Mouse (Mus musculus): ENCODE measurements around the gene Ifi27l2b. TPM values are rescaled to one million over a fixed set of nuclear protein-coding genes. Genes with fewer than 3 reads are reported as not detected.
"Not testable (repeated sequence)": the region's sequence is repeated elsewhere in the genome, so short reads cannot be mapped to it uniquely, and the experiment has no call there.

Ifi27l2b gene
- polyA plus RNA-seq, 1 experiment from 2014 or later, result not detected

- Histone ChIP-seq H3K27ac (ENCODE audit: low read depth, low read length) (no peak overlapping the region), H3K9ac (ENCODE audit: low read depth, low read length) (no peak overlapping the region), H3K9me3 (ENCODE audit: control insufficient read depth, low read length) (no peaks in the 10 kb centered on the region), H3K4me3 (ENCODE audit: low read depth, low read length) (no peak overlapping the region), H3K4me1 (replicated peaks; ENCODE audit: control insufficient read depth, insufficient read depth, low read length) (no peaks in the 10 kb centered on the region), H3K4me2 (no peak overlapping the region), H3K36me3 (ENCODE audit: control insufficient read depth, insufficient read depth, low read length) (no peaks in the 10 kb centered on the region), H3K27me3 (replicated peaks; ENCODE audit: control insufficient read depth, insufficient read depth, low read length) (no peaks in the 10 kb centered on the region)
- DNase-seq (ENCODE audit: low spot score), result no peak
- WGBS, result 50% methylated on average over 4 of the region's 4 CpGs
- no peak for ATAC-seq (replicated peaks; ENCODE audit: low FRiP score)
These were observed 30.3 kb upstream of the Ifi27l2b start for GRCm38 (mm10) chr12:103487276-103487675.

GRCm38 (mm10) chr12:103486726-103487125 lies 29.7 kb upstream of the Ifi27l2b start:
- ATAC-seq (replicated peaks; ENCODE audit: low FRiP score) (no peak), DNase-seq (ENCODE audit: low spot score) (no peak)
- Histone ChIP-seq H3K9ac (ENCODE audit: low read depth, low read length) (no peak overlapping the region), H3K4me1 (replicated peaks; ENCODE audit: control insufficient read depth, insufficient read depth, low read length) (no peaks in the 10 kb centered on the region), H3K4me2 (no peak overlapping the region), H3K4me3 (ENCODE audit: low read depth, low read length) (no peak overlapping the region), H3K9me3 (ENCODE audit: control insufficient read depth, low read length) (no peaks in the 10 kb centered on the region), H3K27ac (ENCODE audit: low read depth, low read length) (no peak overlapping the region), H3K36me3 (ENCODE audit: control insufficient read depth, insufficient read depth, low read length) (no peaks in the 10 kb centered on the region), H3K27me3 (replicated peaks; ENCODE audit: control insufficient read depth, insufficient read depth, low read length) (no peaks in the 10 kb centered on the region)
- 68% methylated on average over 1 of the region's 1 CpGs for WGBS

GRCm38 (mm10) chr12:103484200-103484972 lies 27.4 kb upstream of the Ifi27l2b start:
- H3K4me2 ChIP-seq; H3K27me3 ChIP-seq (replicated peaks; ENCODE audit: control insufficient read depth, insufficient read depth, low read length); H3K4me1 ChIP-seq (replicated peaks; ENCODE audit: control insufficient read depth, insufficient read depth, low read length); H3K27ac ChIP-seq (ENCODE audit: low read depth, low read length); H3K9me3 ChIP-seq (ENCODE audit: control insufficient read depth, low read length); H3K36me3 ChIP-seq (ENCODE audit: control insufficient read depth, insufficient read depth, low read length); DNase-seq (ENCODE audit: low spot score); H3K9ac ChIP-seq (ENCODE audit: low read depth, low read length); H3K4me3 ChIP-seq (ENCODE audit: low read depth, low read length); ATAC-seq (replicated peaks; ENCODE audit: low FRiP score): not testable (repeated sequence)
- 66% methylated on average over 9 of the region's 9 CpGs for WGBS

GRCm38 (mm10) chr12:103482781-103483180 lies 25.8 kb upstream of the Ifi27l2b start:
- Histone ChIP-seq H3K36me3 (ENCODE audit: control insufficient read depth, insufficient read depth, low read length) (no peaks in the 10 kb centered on the region), H3K4me1 (replicated peaks; ENCODE audit: control insufficient read depth, insufficient read depth, low read length) (no peaks in the 10 kb centered on the region), H3K4me3 (ENCODE audit: low read depth, low read length) (no peak overlapping the region), H3K9me3 (ENCODE audit: control insufficient read depth, low read length) (no peaks in the 10 kb centered on the region), H3K9ac (ENCODE audit: low read depth, low read length) (no peak overlapping the region), H3K27ac (ENCODE audit: low read depth, low read length) (no peak overlapping the region), H3K27me3 (replicated peaks; ENCODE audit: control insufficient read depth, insufficient read depth, low read length) (no peaks in the 10 kb centered on the region), H3K4me2 (no peak overlapping the region)
- no peak for ATAC-seq (replicated peaks; ENCODE audit: low FRiP score)
- no peak for DNase-seq (ENCODE audit: low spot score)
- WGBS, result 55% methylated on average over 2 of the region's 2 CpGs

- H3K9me3 ChIP-seq (ENCODE audit: control insufficient read depth, low read length), result no peaks in the 10 kb centered on the region
- DNase-seq (ENCODE audit: low spot score), result no peak
- ATAC-seq (replicated peaks; ENCODE audit: low FRiP score), result no peak
- no peak overlapping the region for H3K4me3 ChIP-seq (ENCODE audit: low read depth, low read length)
- H3K4me1 ChIP-seq (replicated peaks; ENCODE audit: control insufficient read depth, insufficient read depth, low read length), result no peaks in the 10 kb centered on the region
- no peaks in the 10 kb centered on the region for H3K27me3 ChIP-seq (replicated peaks; ENCODE audit: control insufficient read depth, insufficient read depth, low read length)
- H3K27ac ChIP-seq (ENCODE audit: low read depth, low read length), result no peak overlapping the region
- H3K36me3 ChIP-seq (ENCODE audit: control insufficient read depth, insufficient read depth, low read length), result no peaks in the 10 kb centered on the region
- 72% methylated on average over 5 of the region's 5 CpGs for WGBS
- H3K9ac ChIP-seq (ENCODE audit: low read depth, low read length), result no peak overlapping the region
- no peak overlapping the region for H3K4me2 ChIP-seq
These were observed 24.6 kb upstream of the Ifi27l2b start for GRCm38 (mm10) chr12:103481671-103482070.

- Histone ChIP-seq H3K36me3 (ENCODE audit: control insufficient read depth, insufficient read depth, low read length) (no peaks in the 10 kb centered on the region), H3K9me3 (ENCODE audit: control insufficient read depth, low read length) (no peaks in the 10 kb centered on the region), H3K4me3 (ENCODE audit: low read depth, low read length) (no peak overlapping the region), H3K4me2 (no peak overlapping the region), H3K27ac (ENCODE audit: low read depth, low read length) (no peak overlapping the region), H3K27me3 (replicated peaks; ENCODE audit: control insufficient read depth, insufficient read depth, low read length) (no peaks in the 10 kb centered on the region), H3K9ac (ENCODE audit: low read depth, low read length) (no peak overlapping the region), H3K4me1 (replicated peaks; ENCODE audit: control insufficient read depth, insufficient read depth, low read length) (no peaks in the 10 kb centered on the region)
- 65% methylated on average over 7 of the region's 7 CpGs for WGBS
- DNase-seq (ENCODE audit: low spot score) (no peak), ATAC-seq (replicated peaks; ENCODE audit: low FRiP score) (no peak)
These were observed 20.5 kb upstream of the Ifi27l2b start for GRCm38 (mm10) chr12:103477461-103478015.

- H3K4me1 ChIP-seq (replicated peaks; ENCODE audit: control insufficient read depth, insufficient read depth, low read length), result no peaks in the 10 kb centered on the region
- no peaks in the 10 kb centered on the region for H3K9me3 ChIP-seq (ENCODE audit: control insufficient read depth, low read length)
- no peaks in the 10 kb centered on the region for H3K36me3 ChIP-seq (ENCODE audit: control insufficient read depth, insufficient read depth, low read length)
- no peaks in the 10 kb centered on the region for H3K27me3 ChIP-seq (replicated peaks; ENCODE audit: control insufficient read depth, insufficient read depth, low read length)
- no peak for DNase-seq (ENCODE audit: low spot score)
- H3K4me3 ChIP-seq (ENCODE audit: low read depth, low read length), result no peak overlapping the region
- H3K4me2 ChIP-seq, result no peak overlapping the region
- no peak overlapping the region for H3K27ac ChIP-seq (ENCODE audit: low read depth, low read length)
- no peak for ATAC-seq (replicated peaks; ENCODE audit: low FRiP score)
- no peak overlapping the region for H3K9ac ChIP-seq (ENCODE audit: low read depth, low read length)
- 66% methylated on average over 1 of the region's 1 CpGs for WGBS
These were observed 19.9 kb upstream of the Ifi27l2b start for GRCm38 (mm10) chr12:103476779-103477389.

- no peak overlapping the region for H3K4me3 ChIP-seq (ENCODE audit: low read depth, low read length)
- no peak overlapping the region for H3K4me2 ChIP-seq
- DNase-seq (ENCODE audit: low spot score) (no peak), ATAC-seq (replicated peaks; ENCODE audit: low FRiP score) (no peak)
- 35% methylated on average over 2 of the region's 2 CpGs for WGBS
- H3K27me3 ChIP-seq (replicated peaks; ENCODE audit: control insufficient read depth, insufficient read depth, low read length), result no peaks in the 10 kb centered on the region
- H3K9ac ChIP-seq (ENCODE audit: low read depth, low read length), result no peak overlapping the region
- no peaks in the 10 kb centered on the region for H3K4me1 ChIP-seq (replicated peaks; ENCODE audit: control insufficient read depth, insufficient read depth, low read length)
- no peaks in the 10 kb centered on the region for H3K9me3 ChIP-seq (ENCODE audit: control insufficient read depth, low read length)
- H3K27ac ChIP-seq (ENCODE audit: low read depth, low read length), result no peak overlapping the region
- H3K36me3 ChIP-seq (ENCODE audit: control insufficient read depth, insufficient read depth, low read length), result no peaks in the 10 kb centered on the region
These were observed 17.5 kb upstream of the Ifi27l2b start for GRCm38 (mm10) chr12:103474481-103474880.

GRCm38 (mm10) chr12:103456727-103457126 lies 296 bp downstream of the Ifi27l2b start:
- not testable (repeated sequence) for H3K4me2 ChIP-seq; DNase-seq (ENCODE audit: low spot score); H3K27ac ChIP-seq (ENCODE audit: low read depth, low read length); H3K4me1 ChIP-seq (replicated peaks; ENCODE audit: control insufficient read depth, insufficient read depth, low read length); H3K9me3 ChIP-seq (ENCODE audit: control insufficient read depth, low read length); H3K4me3 ChIP-seq (ENCODE audit: low read depth, low read length); H3K9ac ChIP-seq (ENCODE audit: low read depth, low read length); H3K27me3 ChIP-seq (replicated peaks; ENCODE audit: control insufficient read depth, insufficient read depth, low read length); ATAC-seq (replicated peaks; ENCODE audit: low FRiP score); H3K36me3 ChIP-seq (ENCODE audit: control insufficient read depth, insufficient read depth, low read length)
- no CpG with 5 or more reads among the region's 1 CpGs for whole genome bisulfite sequencing
